Comparison of ENCODE assay signal across 8 mouse cellular contexts in genomic region chr7:45181540-45181939, GRCm38 (mm10). TPM values are rescaled to one million over a fixed set of nuclear protein-coding genes. Genes with fewer than 3 reads are reported as not detected.
DNase-seq lines count a peak whose midpoint lies in the region; ATAC-seq and TF ChIP-seq lines count a peak whose summit lies in the region.
"Had no signal": no experiment of that assay in that cellular context is flagged by ENCODE, and none has a peak within 500 bp of the region (broad histone marks: within the 10 kb centered on the region; RNA-seq: fewer than 3 reads in every experiment).

No protein-coding gene starts in this region.

- no peak for ATAC-seq in megakaryocyte, adult 5-6 weeks (ENCODE audit: poor library complexity, severe bottlenecking)
- ATAC-seq in heart, embryonic 15.5 days (replicated peaks; ENCODE audit: insufficient number of reproducible peaks, insufficient read depth, low FRiP score, low read depth) = no peak
- ATAC-seq in liver, embryonic 14.5 days (ENCODE audit: insufficient read depth) = no peak
- no peak for ATAC-seq in cerebellum, adult (ENCODE audit: insufficient number of reproducible peaks, low FRiP score, low TSS enrichment)

- peak overlapping the region; percentile 78 for H3K4me3 ChIP-seq in megakaryocyte, embryonic 14.5 days (replicated peaks)
- peak overlapping the region; percentile 40 for H3K4me3 ChIP-seq in heart, embryonic 15.5 days
- H3K4me3 ChIP-seq in liver, embryonic 14.5 days (ENCODE audit: insufficient read depth in 1 of 2, low read depth in 2 of 2, low read length in 2 of 2) = peak overlapping the region in 1 of 2 experiments; percentile 9; a peak in 2 of 4 replicates

- H3K9me3 ChIP-seq in megakaryocyte, embryonic 14.5 days = no peaks in the 10 kb centered on the region
- no peaks in the 10 kb centered on the region for H3K9me3 ChIP-seq in heart, embryonic 15.5 days (replicated peaks)
- no peaks in the 10 kb centered on the region for H3K9me3 ChIP-seq in liver, embryonic 14.5 days (ENCODE audit: control insufficient read depth, low read length)

- peaks cover 45% of the 10 kb centered on the region for H3K4me1 ChIP-seq in megakaryocyte, embryonic 14.5 days
- H3K4me1 ChIP-seq in heart, embryonic 15.5 days (replicated peaks) = peaks cover 21% of the 10 kb centered on the region
- no peaks in the 10 kb centered on the region; a peak in 1 of 4 replicates for H3K4me1 ChIP-seq in liver, embryonic 14.5 days (replicated peaks; ENCODE audit: control insufficient read depth in 2 of 2, insufficient read depth in 2 of 2, low read length in 1 of 2)

- no peaks in the 10 kb centered on the region for H3K36me3 ChIP-seq in megakaryocyte, embryonic 14.5 days (replicated peaks; ENCODE audit: low read length)
- no peaks in the 10 kb centered on the region for H3K36me3 ChIP-seq in heart, embryonic 15.5 days
- no peaks in the 10 kb centered on the region for H3K36me3 ChIP-seq in liver, embryonic 14.5 days (replicated peaks; ENCODE audit: control insufficient read depth, insufficient read depth, low read depth)

- DNase-seq in liver, embryonic 14.5 days (ENCODE audit: low read depth in 3 of 3, low spot score in 3 of 3) = peak in 1 of 3 experiments; percentile 19
- DNase-seq in testis, postnatal 10 days (ENCODE audit: low spot score) = peak; percentile 64
- DNase-seq in layer of hippocampus, adult 18-20 months (ENCODE audit: low spot score in 2 of 2) = no peak

- TF ChIP-seq EP300 in liver, embryonic 14.5 days (IDR thresholded peaks at IDR 0.05; ENCODE audit: low read depth) = no peak

- H3K9ac ChIP-seq in heart, embryonic 15.5 days = peak overlapping the region; percentile 40; the same call in 1 of the 2 replicates
- no peak overlapping the region for H3K9ac ChIP-seq in liver, embryonic 14.5 days (replicated peaks)

- TF ChIP-seq CTCF in liver, embryonic 14.5 days (IDR thresholded peaks at IDR 0.05; ENCODE audit: low read depth) = no peak

- peaks cover 99% of the 10 kb centered on the region for H3K27me3 ChIP-seq in megakaryocyte, embryonic 14.5 days (replicated peaks)
- peaks cover 100% of the 10 kb centered on the region for H3K27me3 ChIP-seq in heart, embryonic 15.5 days
- peaks cover 79% of the 10 kb centered on the region for H3K27me3 ChIP-seq in liver, embryonic 14.5 days (ENCODE audit: control insufficient read depth, insufficient read depth, low read length)

- WGBS in heart, embryonic 15.5 days = 5% methylated on average over 34 of the region's 35 CpGs
- WGBS in liver, embryonic 14.5 days (ENCODE audit: insufficient replicate concordance) = 5% methylated on average over 35 of the region's 35 CpGs

- H3K27ac ChIP-seq in heart, embryonic 15.5 days = no peak overlapping the region
- no peak overlapping the region for H3K27ac ChIP-seq in liver, embryonic 14.5 days

- peak overlapping the region; percentile 69 for H3K4me2 ChIP-seq in heart, embryonic 15.5 days
- peak overlapping the region; percentile 51 for H3K4me2 ChIP-seq in liver, embryonic 14.5 days (ENCODE audit: low read depth)

RNA-seq across cellular contexts. Expression of gene Pth2, which starts 0.7 kb away (rescaled TPM):
- polyA plus RNA-seq in megakaryocyte, embryonic 14.5 days (2012; ENCODE audit: insufficient read depth, low replicate concordance) = not detected in 2 replicates
- not detected in 2 replicates for total RNA-seq in megakaryocyte, adult 5-6 weeks (2015)
- not detected in 2 replicates for total RNA-seq in megakaryocyte, adult 5-6 weeks (2017)
- polyA plus RNA-seq in heart, embryonic 15.5 days (2015; fragmentation: Nextera tagmentation; extraction: Ambion mirVana) = not detected in 2 replicates
- not detected in 2 replicates for polyA plus RNA-seq in liver, embryonic 14.5 days (2012; rRNA removed)
- not detected in 2 replicates for polyA plus RNA-seq in liver, embryonic 14.5 days (2014; fragmentation: Nextera tagmentation; extraction: Ambion mirVana)
- not detected for total RNA-seq in layer of hippocampus, adult 18-20 months (2021)
- total RNA-seq: left cerebral cortex, postnatal 10 days had no signal

RNA-seq across cellular contexts. Expression of gene Gfy, which starts 2.2 kb away (rescaled TPM):
- polyA plus RNA-seq in megakaryocyte, embryonic 14.5 days (2012; ENCODE audit: insufficient read depth, low replicate concordance) = not detected in 2 replicates
- total RNA-seq in megakaryocyte, adult 5-6 weeks (2015) = not detected in 2 replicates
- not detected in 2 replicates for total RNA-seq in megakaryocyte, adult 5-6 weeks (2017)
- 0.10 TPM in 1 of 2 replicates, not detected in the other for polyA plus RNA-seq in heart, embryonic 15.5 days (2015; fragmentation: Nextera tagmentation; extraction: Ambion mirVana)
- polyA plus RNA-seq in liver, embryonic 14.5 days (2012; rRNA removed) = 0.02 TPM in 1 of 2 replicates, not detected in the other
- not detected in 2 replicates for polyA plus RNA-seq in liver, embryonic 14.5 days (2014; fragmentation: Nextera tagmentation; extraction: Ambion mirVana)
- total RNA-seq in layer of hippocampus, adult 18-20 months (2021) = under 1 TPM in 1 of 2 experiments, not detected in 1; 0.18 TPM

RNA-seq across cellular contexts. Expression of gene Slc17a7, which starts 17.8 kb away (rescaled TPM):
- 0.06 TPM in 1 of 2 replicates, not detected in the other for polyA plus RNA-seq in megakaryocyte, embryonic 14.5 days (2012; ENCODE audit: insufficient read depth, low replicate concordance)
- 0.18 TPM in 1 of 2 replicates, not detected in the other for total RNA-seq in megakaryocyte, adult 5-6 weeks (2015)
- total RNA-seq in megakaryocyte, adult 5-6 weeks (2017) = not detected in 2 replicates
- polyA plus RNA-seq in heart, embryonic 15.5 days (2015; fragmentation: Nextera tagmentation; extraction: Ambion mirVana) = 2.7 and 3.5 TPM in 2 replicates
- polyA plus RNA-seq in liver, embryonic 14.5 days (2012; rRNA removed) = 0.01 TPM in 2 replicates
- polyA plus RNA-seq in liver, embryonic 14.5 days (2014; fragmentation: Nextera tagmentation; extraction: Ambion mirVana) = not detected in 2 replicates
- total RNA-seq in layer of hippocampus, adult 18-20 months (2021) = 1,000 to 10,000 TPM; 1,340 to 1,403 TPM

RNA-seq across cellular contexts. Expression of gene Ccdc155, which starts 23.2 kb away (rescaled TPM):
- not detected in 2 replicates for polyA plus RNA-seq in megakaryocyte, embryonic 14.5 days (2012; ENCODE audit: insufficient read depth, low replicate concordance)
- not detected in 2 replicates for total RNA-seq in megakaryocyte, adult 5-6 weeks (2015)
- total RNA-seq in megakaryocyte, adult 5-6 weeks (2017) = not detected in 2 replicates
- polyA plus RNA-seq in heart, embryonic 15.5 days (2015; fragmentation: Nextera tagmentation; extraction: Ambion mirVana) = 0.53 and 0.80 TPM in 2 replicates
- 0.02 and 0.08 TPM in 2 replicates for polyA plus RNA-seq in liver, embryonic 14.5 days (2012; rRNA removed)
- not detected in 2 replicates for polyA plus RNA-seq in liver, embryonic 14.5 days (2014; fragmentation: Nextera tagmentation; extraction: Ambion mirVana)
- 1 to 10 TPM; 2.2 to 3.4 TPM for total RNA-seq in layer of hippocampus, adult 18-20 months (2021)

RNA-seq across cellular contexts. Expression of gene Aldh16a1, which starts 27.2 kb away (rescaled TPM):
- 56.7 and 76.4 TPM in 2 replicates for polyA plus RNA-seq in megakaryocyte, embryonic 14.5 days (2012; ENCODE audit: insufficient read depth, low replicate concordance)
- 68.0 and 72.0 TPM in 2 replicates for total RNA-seq in megakaryocyte, adult 5-6 weeks (2015)
- total RNA-seq in megakaryocyte, adult 5-6 weeks (2017) = 26.9 and 33.7 TPM in 2 replicates
- polyA plus RNA-seq in heart, embryonic 15.5 days (2015; fragmentation: Nextera tagmentation; extraction: Ambion mirVana) = 26.4 and 40.4 TPM in 2 replicates
- polyA plus RNA-seq in liver, embryonic 14.5 days (2012; rRNA removed) = 17.9 and 19.8 TPM in 2 replicates
- polyA plus RNA-seq in liver, embryonic 14.5 days (2014; fragmentation: Nextera tagmentation; extraction: Ambion mirVana) = 20.9 and 23.1 TPM in 2 replicates
- total RNA-seq in layer of hippocampus, adult 18-20 months (2021) = 10 to 100 TPM; 11.4 to 16.3 TPM
